ENCODE assay signal across 8 mouse cellular contexts in the genomic region with DNA sequence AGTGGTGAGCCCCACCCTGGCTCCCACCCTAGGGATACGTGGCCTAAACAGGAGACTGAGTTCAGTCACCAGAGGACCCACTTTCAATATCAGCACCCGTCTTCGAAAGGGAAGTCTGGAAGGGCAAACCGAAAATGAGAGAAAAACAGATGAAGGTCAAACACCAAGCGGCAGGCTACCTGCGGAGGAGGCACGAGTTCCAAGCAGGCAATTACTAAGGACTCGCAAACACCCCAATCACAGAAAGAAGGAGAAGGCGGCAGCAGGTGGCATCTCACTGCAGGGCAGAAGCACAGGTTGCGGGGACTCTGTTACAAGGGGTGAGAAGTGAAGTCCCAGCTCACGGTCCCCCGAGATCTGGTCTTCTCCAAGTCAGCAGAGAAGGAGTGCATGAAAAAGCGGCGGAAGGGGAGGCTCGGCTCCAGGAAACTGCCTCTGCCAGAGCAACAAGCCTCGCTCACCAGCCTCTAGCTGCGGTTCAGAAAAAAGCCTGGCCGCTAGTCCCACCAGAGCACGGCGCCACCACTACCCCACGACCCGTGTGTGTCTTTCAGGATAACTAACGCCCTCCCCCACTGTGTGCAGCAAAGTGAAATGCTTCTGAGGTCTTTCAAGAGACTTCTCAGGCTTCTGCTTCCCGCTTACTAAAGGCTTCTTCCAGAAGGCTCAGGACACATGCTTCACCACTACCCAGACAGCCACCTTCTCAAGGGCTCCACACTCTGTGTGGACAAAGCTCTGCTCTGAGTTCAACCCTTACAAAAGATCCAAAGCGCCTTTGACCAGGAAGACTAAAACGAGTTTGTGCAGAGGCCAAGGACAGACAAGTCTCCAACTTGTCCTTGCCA. TPM values are rescaled to one million over a fixed set of nuclear protein-coding genes. Genes with fewer than 3 reads are reported as not detected.
DNase-seq lines count a peak whose midpoint lies in the region; ATAC-seq and TF ChIP-seq lines count a peak whose summit lies in the region.

No protein-coding gene starts in this region.

- 13% methylated on average over 26 of the region's 26 CpGs for WGBS in forebrain, embryonic 12.5 days
- WGBS in kidney, postnatal 0 days = 7% methylated on average over 26 of the region's 26 CpGs
- WGBS in midbrain, embryonic 14.5 days = 15% methylated on average over 26 of the region's 26 CpGs

- no peak overlapping the region for H3K27ac ChIP-seq in forebrain, embryonic 12.5 days
- peak overlapping the region; percentile 47 for H3K27ac ChIP-seq in kidney, postnatal 0 days
- no peak overlapping the region for H3K27ac ChIP-seq in midbrain, embryonic 14.5 days (replicated peaks; ENCODE audit: low read depth, low read length)

- H3K4me1 ChIP-seq in forebrain, embryonic 12.5 days = peaks cover 19% of the 10 kb centered on the region
- peaks cover 12% of the 10 kb centered on the region; the same call in 1 of the 2 replicates for H3K4me1 ChIP-seq in kidney, postnatal 0 days (replicated peaks; ENCODE audit: insufficient read depth, low read length)
- H3K4me1 ChIP-seq in midbrain, embryonic 14.5 days (ENCODE audit: control insufficient read depth, insufficient read depth, low read length) = peaks cover 13% of the 10 kb centered on the region

- peak; percentile 17 for DNase-seq in adrenal gland, postnatal 10 days
- DNase-seq in adrenal gland, postnatal 25 days = no peak
- DNase-seq in CD4-positive, CD25-positive, alpha-beta regulatory T cell, adult 2 months (ENCODE audit: low read depth, low spot score) = peak; percentile 42
- peak; percentile 24 for DNase-seq in kidney, postnatal 0 days (ENCODE audit: low spot score)
- DNase-seq in midbrain, embryonic 14.5 days = peak; percentile 31
- no peak for DNase-seq in right cerebral cortex, postnatal 10 days (ENCODE audit: low spot score in 2 of 2)
- no peak for DNase-seq in left cerebral cortex, adult 8-10 months (ENCODE audit: low spot score in 2 of 2)

- H3K4me3 ChIP-seq in forebrain, embryonic 12.5 days (replicated peaks) = peak overlapping the region; percentile 47
- H3K4me3 ChIP-seq in kidney, postnatal 0 days (replicated peaks; ENCODE audit: low read depth, low read length) = peak overlapping the region; percentile 55
- peak overlapping the region; percentile 39 for H3K4me3 ChIP-seq in midbrain, embryonic 14.5 days (replicated peaks; ENCODE audit: low read depth, low read length)

- H3K4me2 ChIP-seq in forebrain, embryonic 12.5 days = peak overlapping the region; percentile 80
- H3K4me2 ChIP-seq in kidney, postnatal 0 days (ENCODE audit: low read length) = peak overlapping the region; percentile 86
- peak overlapping the region; percentile 76 for H3K4me2 ChIP-seq in midbrain, embryonic 14.5 days (ENCODE audit: low read length)

- ATAC-seq in forebrain, embryonic 12.5 days (ENCODE audit: low FRiP score) = no peak; the same call in 1 of the 2 replicates
- ATAC-seq in kidney, postnatal 0 days (replicated peaks; ENCODE audit: low FRiP score, low read depth) = 0 out of 2 replicates have a peak, but pooled peaks have one; percentile 14
- ATAC-seq in midbrain, embryonic 14.5 days (ENCODE audit: low FRiP score, low TSS enrichment) = no peak

- TF ChIP-seq CTCF in kidney, postnatal 0 days (IDR thresholded peaks at IDR 0.05; ENCODE audit: low read depth) = peak; percentile 2; the same call in 1 of the 2 replicates

- H3K36me3 ChIP-seq in forebrain, embryonic 12.5 days (replicated peaks) = no peaks in the 10 kb centered on the region
- no peaks in the 10 kb centered on the region for H3K36me3 ChIP-seq in kidney, postnatal 0 days (ENCODE audit: insufficient read depth, low read length)
- H3K36me3 ChIP-seq in midbrain, embryonic 14.5 days (ENCODE audit: control insufficient read depth, insufficient read depth, low read length) = no peaks in the 10 kb centered on the region

- H3K27me3 ChIP-seq in forebrain, embryonic 12.5 days = peaks cover 74% of the 10 kb centered on the region
- H3K27me3 ChIP-seq in kidney, postnatal 0 days (ENCODE audit: insufficient read depth, low read length) = no peaks in the 10 kb centered on the region; the same call in 1 of the 2 replicates
- peaks cover 45% of the 10 kb centered on the region for H3K27me3 ChIP-seq in midbrain, embryonic 14.5 days (ENCODE audit: control insufficient read depth, insufficient read depth, low read length)

- H3K9me3 ChIP-seq in forebrain, embryonic 12.5 days = no peaks in the 10 kb centered on the region
- no peaks in the 10 kb centered on the region for H3K9me3 ChIP-seq in kidney, postnatal 0 days (replicated peaks; ENCODE audit: low read length)
- H3K9me3 ChIP-seq in midbrain, embryonic 14.5 days (ENCODE audit: control insufficient read depth, low read length) = no peaks in the 10 kb centered on the region

- H3K9ac ChIP-seq in forebrain, embryonic 12.5 days = peak overlapping the region; percentile 51; the same call in 1 of the 2 replicates
- peak overlapping the region; percentile 66 for H3K9ac ChIP-seq in kidney, postnatal 0 days (ENCODE audit: low read depth, low read length)
- 0 out of 2 replicates have a peak overlapping the region, but pooled peaks have one; percentile 21 for H3K9ac ChIP-seq in midbrain, embryonic 14.5 days (replicated peaks; ENCODE audit: low read length)

RNA-seq across cellular contexts. Expression of a gene that starts 1.1 kb away (rescaled TPM):
- total RNA-seq in adrenal gland, postnatal 10 days (2021) = under 1 TPM; 0.75 to 0.82 TPM
- total RNA-seq in adrenal gland, postnatal 25 days (2021) = 1.2 TPM in 2 replicates
- polyA plus RNA-seq in forebrain, embryonic 12.5 days (2016; fragmentation: Nextera tagmentation; extraction: Ambion mirVana) = 2.1 and 2.5 TPM in 2 replicates
- polyA plus RNA-seq in kidney, postnatal 0 days (2015; fragmentation: Nextera tagmentation; extraction: Ambion mirVana) = 45.9 and 50.8 TPM in 2 replicates
- polyA plus RNA-seq in midbrain, embryonic 14.5 days (2014; fragmentation: Nextera tagmentation; extraction: Ambion mirVana) = 0.85 and 1.2 TPM in 2 replicates
- 1 to 10 TPM in 3 of 4 experiments, under 1 TPM in 1; 0.96 to 9.2 (median 4.0) TPM for total RNA-seq in left cerebral cortex, adult 8-10 months (2022)

Comparison
In these comparisons a context has a peak if more than half of its experiments do, and no peak if none do; other contexts are left out.
1. DNase-seq: peak in adrenal gland, postnatal 10 days (single experiment), CD4-positive, CD25-positive, alpha-beta regulatory T cell, adult 2 months (single experiment), kidney, postnatal 0 days (single experiment) and midbrain, embryonic 14.5 days (single experiment); none in adrenal gland, postnatal 25 days (single experiment), right cerebral cortex, postnatal 10 days (0 of 2) and left cerebral cortex, adult 8-10 months (0 of 2).
2. Peak in every context shown above with its lines, with median percentiles within 50 percentile points of each other: H3K4me2 ChIP-seq, H3K4me3 ChIP-seq and H3K9ac ChIP-seq.